ENCODE assay signal across 8 mouse cellular contexts in the genomic region with DNA sequence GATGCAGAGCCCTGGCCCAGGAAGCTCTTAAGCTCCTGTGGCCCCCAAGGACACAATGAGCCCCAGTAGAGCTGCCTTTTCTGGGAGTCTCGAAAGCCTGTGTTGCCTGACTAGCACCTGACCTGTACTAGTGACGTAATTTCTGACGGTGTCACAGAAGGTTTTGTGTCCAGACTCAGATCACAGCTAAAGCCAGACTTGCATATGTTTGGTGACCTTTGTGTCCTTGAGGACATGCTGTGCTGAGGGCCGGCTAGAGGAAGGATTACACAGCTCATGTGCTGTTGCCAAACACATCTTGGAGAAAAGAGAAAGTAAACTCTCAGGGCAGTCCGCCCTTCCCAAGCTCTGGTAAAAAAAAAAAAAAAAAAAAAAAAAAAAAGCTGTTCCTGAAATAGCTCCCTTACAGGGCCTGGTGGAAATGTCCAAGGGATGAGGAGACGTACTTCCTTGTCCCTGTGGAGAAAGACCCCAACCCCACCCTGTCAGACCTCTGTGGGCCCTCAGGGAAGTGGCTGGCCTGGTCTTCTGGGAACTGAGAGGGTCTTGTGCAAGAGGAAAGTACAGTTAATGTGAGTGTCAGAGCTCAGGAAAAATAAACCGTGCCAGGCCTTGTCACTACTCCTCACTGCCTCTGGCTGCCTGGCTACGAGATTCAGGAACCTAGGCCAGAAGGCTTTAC. TPM values are rescaled to one million over a fixed set of nuclear protein-coding genes. Genes with fewer than 3 reads are reported as not detected.
A peak's percentile ranks its signal among the peaks of the same experiment; 100 is the strongest.
DNase-seq lines count a peak whose midpoint lies in the region; ATAC-seq and TF ChIP-seq lines count a peak whose summit lies in the region.

No protein-coding gene starts in this region.

- no peaks in the 10 kb centered on the region for H3K27me3 ChIP-seq in heart, embryonic 12.5 days (replicated peaks)

- WGBS in heart, embryonic 12.5 days, result 39% methylated on average over 8 of the region's 8 CpGs
- 10% methylated on average over 8 of the region's 8 CpGs for WGBS in lung, adult 2 months

- H3K4me3 ChIP-seq in gastrocnemius, adult 2 months, result peak overlapping the region; percentile 32; the same call in 1 of the 2 replicates
- H3K4me3 ChIP-seq in heart, embryonic 12.5 days, result no peak overlapping the region
- no peak overlapping the region for H3K4me3 ChIP-seq in lung, adult 2 months (replicated peaks; ENCODE audit: extremely low read depth, low read depth, low read length)

- no peak for ATAC-seq in heart, embryonic 12.5 days (ENCODE audit: insufficient number of reproducible peaks, low FRiP score)

- TF ChIP-seq POLR2A in lung, adult 2 months (IDR thresholded peaks at IDR 0.05; ENCODE audit: borderline replicate concordance, extremely low read depth, low read depth, low read length), result no peak

- DNase-seq in gastrocnemius, adult 2 months, result peak; percentile 42
- no peak for DNase-seq in gastrocnemius, postnatal 10 days
- DNase-seq in R1 (ENCODE audit: low read depth, low spot score), result peak; percentile 47
- peak; percentile 56 for DNase-seq in lung, adult 2 months
- DNase-seq in cerebellum, adult 9-10 months, result no peak
- DNase-seq in spleen, adult 18-20 months, result no peak
- no peak for DNase-seq in c-Kit-positive CD71-positive TER-119-positive erythroid progenitor cells, embryonic 14.5 days (ENCODE audit: low spot score)

- TF ChIP-seq CTCF in gastrocnemius, adult 2 months (IDR thresholded peaks at IDR 0.05), result no peak
- no peak for TF ChIP-seq CTCF in lung, adult 2 months (IDR thresholded peaks at IDR 0.05; ENCODE audit: insufficient read depth, low read length)

- H3K9me3 ChIP-seq in heart, embryonic 12.5 days (replicated peaks), result no peaks in the 10 kb centered on the region

- H3K36me3 ChIP-seq in heart, embryonic 12.5 days, result no peaks in the 10 kb centered on the region

- H3K27ac ChIP-seq in gastrocnemius, adult 2 months, result peak overlapping the region; percentile 87
- H3K27ac ChIP-seq in heart, embryonic 12.5 days (ENCODE audit: poor library complexity, severe bottlenecking), result peak overlapping the region; percentile 81

- no peak overlapping the region for H3K4me2 ChIP-seq in heart, embryonic 12.5 days

- peaks cover 50% of the 10 kb centered on the region for H3K4me1 ChIP-seq in heart, embryonic 12.5 days (replicated peaks)
- peaks cover 23% of the 10 kb centered on the region for H3K4me1 ChIP-seq in lung, adult 2 months (ENCODE audit: control insufficient read depth, insufficient read depth, low read length)

- 0 out of 2 replicates have a peak overlapping the region, but pooled peaks have one; percentile 28 for H3K9ac ChIP-seq in heart, embryonic 12.5 days

- intact Hi-C loops in gastrocnemius, adult 2 months (cut with DNase I), result loop anchor here (5.0 kb wide), 1 partner anchor 45 kb away; the partner anchor contains the start of gene Med9

RNA-seq across cellular contexts. Expression of gene Med9, which starts 45.8 kb away (rescaled TPM):
- total RNA-seq in gastrocnemius, adult 2 months (2021), result 10 to 100 TPM; 17.3 to 18.3 TPM
- total RNA-seq in gastrocnemius, postnatal 10 days (2021), result 10 to 100 TPM; 17.1 to 18.1 TPM
- 46.5 and 48.2 TPM in 2 replicates for polyA plus RNA-seq in heart, embryonic 12.5 days (2016; fragmentation: Nextera tagmentation; extraction: Ambion mirVana)
- 21.2 and 21.5 TPM in 2 replicates for polyA plus RNA-seq in lung, adult 2 months (2012; rRNA removed)

Comparison
In these comparisons a context has a peak if more than half of its experiments do, and no peak if none do; other contexts are left out.
1. DNase-seq: peak in gastrocnemius, adult 2 months (single experiment), R1 (single experiment) and lung, adult 2 months (single experiment); none in gastrocnemius, postnatal 10 days (single experiment), cerebellum, adult 9-10 months (single experiment), spleen, adult 18-20 months (0 of 2) and c-Kit-positive CD71-positive TER-119-positive erythroid progenitor cells, embryonic 14.5 days (single experiment).